Mouse (Mus musculus) heart, postnatal 4 days (tissue): ENCODE data around the gene Med20. TPM values are rescaled to one million over a fixed set of nuclear protein-coding genes. Genes with fewer than 3 reads are reported as not detected.
"Not testable (repeated sequence)": the region's sequence is repeated elsewhere in the genome, so short reads cannot be mapped to it uniquely, and the experiment has no call there.

Experiments
- DNase-seq: peaks from one replicate; pipeline ENCODE4 v3.0.0; 2021
- total RNA-seq, 2 experiments: library from RNA; stranded (reverse); gene quantifications; 2 replicates each; pipeline ENCODE4 v1.2.3; 2021

Med20 gene
- total RNA-seq, 2 experiments from 2014 or later: 20.3 to 20.7 TPM

GRCm38 (mm10) chr17:47628851-47629676, 17.7 kb downstream of the Med20 start:
- peak; percentile 96 for DNase-seq

DNA sequence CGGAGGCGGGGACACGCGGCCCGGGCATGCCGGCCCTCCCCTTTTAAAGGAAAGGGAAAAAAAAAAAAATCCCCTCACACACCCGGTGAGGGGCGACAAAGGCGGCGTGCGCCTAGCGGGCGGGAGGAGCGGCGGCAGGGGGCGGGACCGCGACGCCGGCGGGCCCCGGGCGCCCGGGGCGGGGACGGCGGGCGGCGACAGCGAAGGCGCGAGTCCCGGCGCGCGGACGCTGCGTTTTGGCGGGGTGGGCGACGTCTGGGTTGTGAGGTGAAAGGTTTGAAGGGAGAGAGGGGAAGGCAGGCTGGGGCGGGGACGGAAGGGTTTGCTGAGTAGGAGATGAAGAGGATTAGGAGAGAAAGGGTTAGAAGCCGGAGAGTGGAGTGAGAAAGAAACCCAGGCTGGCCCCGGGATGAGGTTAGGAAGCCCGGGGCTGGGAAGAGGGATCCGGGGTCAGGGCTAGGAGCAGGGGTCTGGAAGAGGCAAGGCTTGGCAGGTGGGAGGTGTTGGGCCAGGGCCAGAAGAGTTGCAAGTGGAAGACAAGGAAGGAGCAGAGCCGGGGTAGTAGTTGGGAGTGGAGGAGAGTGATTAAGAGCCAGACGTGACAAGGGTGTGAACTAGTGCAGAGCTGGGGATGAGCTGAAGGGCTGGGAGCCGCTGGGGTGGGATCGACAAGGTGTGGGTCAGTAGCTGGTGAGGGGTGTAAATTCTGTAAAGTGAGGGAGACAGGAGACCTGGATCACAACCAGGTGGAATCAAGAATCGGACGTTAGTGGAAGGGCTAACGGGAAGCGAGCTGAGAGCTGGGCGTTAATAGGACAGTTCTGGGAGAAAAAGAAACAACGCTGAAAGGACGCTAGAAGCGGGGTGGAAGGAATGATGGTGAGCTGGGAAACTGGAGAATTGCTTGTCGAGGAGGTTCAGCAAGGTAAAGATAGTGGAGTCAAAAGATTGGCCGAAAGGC, 18.6 kb downstream of the Med20 start:
- DNase-seq: peak; percentile 57

DNA sequence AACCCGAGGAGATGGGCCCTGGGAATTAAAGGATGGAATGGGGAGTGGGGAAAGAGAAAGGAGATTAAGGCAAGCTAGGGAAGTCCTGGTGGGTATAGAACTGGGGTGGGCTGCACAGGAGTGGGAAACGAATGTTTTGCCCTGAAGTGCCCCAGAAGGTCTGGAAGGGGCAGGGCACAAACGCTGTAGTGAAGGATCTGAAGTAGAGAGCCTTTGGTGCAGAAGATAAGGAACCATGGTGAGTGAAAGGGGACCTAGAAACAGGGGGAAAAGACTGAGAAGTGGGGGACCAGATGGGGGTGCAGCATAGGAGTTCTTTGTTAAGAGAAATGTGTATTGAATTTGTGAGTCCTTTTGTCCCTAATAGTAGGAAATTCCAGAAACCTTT, 19.3 kb downstream of the Med20 start, which contains the start of gene Usp49:
TSS of gene Usp49 (plus strand) at position 13 of the 388 bp plus-strand sequence.
- no peak for DNase-seq

DNA sequence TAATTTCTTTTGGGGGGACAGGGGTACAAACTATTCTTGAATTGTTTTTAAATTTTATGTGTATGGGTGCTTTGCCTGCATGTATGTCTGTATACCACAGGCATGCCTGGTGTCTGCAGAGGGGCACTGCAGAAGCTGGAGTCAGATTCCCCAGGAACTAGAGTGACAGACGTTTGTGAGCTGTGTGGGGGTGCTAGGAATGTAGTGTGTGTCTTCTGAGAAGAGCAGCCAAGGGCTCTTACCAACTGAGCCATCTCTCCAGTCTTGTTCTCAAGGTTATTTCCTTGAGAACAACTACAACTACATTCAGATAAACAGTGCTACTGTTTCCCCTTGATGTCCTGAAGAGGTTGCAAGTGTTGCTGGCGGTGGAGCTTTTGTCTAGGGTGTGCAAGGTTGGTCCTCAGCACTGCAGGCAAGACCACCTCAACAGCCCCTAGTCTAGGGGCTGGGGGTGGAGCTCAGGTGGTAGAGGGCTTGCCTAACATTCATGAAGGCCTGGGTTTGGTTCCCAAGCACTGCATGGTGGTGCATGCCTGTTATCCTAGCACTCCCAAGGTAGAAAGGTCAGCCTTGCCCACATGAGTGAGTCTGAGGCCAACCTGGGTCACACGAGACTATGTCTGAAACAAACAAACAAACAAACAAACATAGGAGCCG, 20.9 kb downstream of the Med20 start:
- DNase-seq: no peak

GRCm38 (mm10) chr17:47633999-47634770, 22.8 kb downstream of the Med20 start:
- DNase-seq: no peak

GRCm38 (mm10) chr17:47642992-47643391, 31.6 kb downstream of the Med20 start:
- no peak for DNase-seq

- peak; percentile 63 for DNase-seq
Observed at GRCm38 (mm10) chr17:47646683-47647082, 35.3 kb downstream of the Med20 start.

DNA sequence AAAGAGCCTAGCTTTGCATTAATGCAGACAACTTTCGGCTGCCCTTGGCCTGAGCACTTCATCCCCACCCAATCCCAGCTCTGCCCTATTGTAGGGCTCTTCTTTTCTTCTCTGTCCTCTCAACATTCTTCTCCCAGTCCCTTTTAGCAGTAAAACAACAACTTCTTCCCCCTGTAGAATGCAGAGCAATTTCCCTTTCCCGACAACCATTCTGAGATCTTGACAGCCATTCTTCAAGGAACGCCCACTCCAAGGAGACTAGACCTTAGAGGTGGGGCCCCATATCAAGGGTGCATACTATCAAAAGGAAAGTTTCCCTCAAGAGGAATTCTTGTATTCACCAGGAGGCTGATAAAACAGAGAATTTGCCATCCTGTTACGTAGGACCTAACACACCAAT, 37.6 kb downstream of the Med20 start:
- DNase-seq: no peak

GRCm38 (mm10) chr17:47651953-47652352, 40.6 kb downstream of the Med20 start:
- DNase-seq: no peak

- not testable (repeated sequence) for DNase-seq
Observed at GRCm38 (mm10) chr17:47654346-47654745, 43.0 kb downstream of the Med20 start.

- no peak for DNase-seq
Observed at GRCm38 (mm10) chr17:47655697-47656096, 44.3 kb downstream of the Med20 start.

- DNase-seq: no peak
Observed at GRCm38 (mm10) chr17:47657901-47658300, 46.5 kb downstream of the Med20 start.

- no peak for DNase-seq
Observed at GRCm38 (mm10) chr17:47658741-47659243, 47.4 kb downstream of the Med20 start.

DNA sequence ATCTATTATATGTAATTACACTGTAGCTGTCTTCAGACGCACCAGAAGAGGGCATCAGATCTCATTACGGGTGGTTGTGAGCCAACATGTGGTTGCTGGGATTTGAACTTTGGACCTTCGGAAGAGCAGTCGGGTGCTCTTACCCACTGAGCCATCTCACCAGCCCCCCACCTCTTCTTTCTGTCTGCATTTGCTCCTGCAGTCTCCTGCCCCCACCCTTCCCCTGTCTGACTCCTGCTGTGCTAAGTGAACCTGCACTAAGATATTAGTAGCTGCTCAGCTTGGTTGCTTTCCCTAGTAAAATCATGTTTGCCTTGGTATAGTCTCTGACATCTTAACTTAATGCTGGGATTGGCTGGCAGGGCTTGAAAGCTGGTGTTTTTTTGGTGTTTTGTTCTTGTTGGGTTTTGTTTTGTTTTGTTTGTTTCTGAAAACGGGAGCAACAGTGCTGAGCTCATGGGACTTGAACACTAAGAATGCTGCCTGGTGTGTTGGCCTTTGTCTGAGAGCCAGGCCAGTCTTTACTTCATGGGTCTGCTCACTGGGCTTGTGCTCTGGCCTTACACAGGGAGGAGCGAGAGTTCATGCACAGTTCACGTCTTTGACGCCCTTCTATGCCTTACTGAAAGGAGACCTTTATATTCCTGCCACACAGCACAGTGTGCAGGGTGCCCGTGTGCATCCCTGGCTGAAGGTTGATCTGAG, 51.8 kb downstream of the Med20 start:
- no peak for DNase-seq

DNA sequence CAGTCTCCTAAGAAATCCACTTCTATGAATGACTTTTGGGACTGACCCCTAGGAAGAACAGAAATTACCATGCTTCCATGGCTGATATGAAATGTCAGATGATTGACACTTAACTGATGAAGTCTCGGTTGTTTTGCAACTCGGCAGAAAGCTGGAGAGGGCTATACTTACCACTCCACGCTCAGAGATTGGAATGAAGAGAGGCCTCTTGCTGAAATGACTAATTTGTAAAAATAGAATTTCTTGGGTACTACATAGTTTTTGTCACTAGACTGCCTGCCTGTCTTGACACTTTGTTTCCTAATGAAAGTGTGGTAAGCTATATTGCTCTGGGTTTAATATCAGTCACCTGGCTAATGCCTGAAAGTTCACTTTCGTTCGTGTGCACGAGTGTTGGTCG, 53.1 kb downstream of the Med20 start:
- no peak for DNase-seq

DNA sequence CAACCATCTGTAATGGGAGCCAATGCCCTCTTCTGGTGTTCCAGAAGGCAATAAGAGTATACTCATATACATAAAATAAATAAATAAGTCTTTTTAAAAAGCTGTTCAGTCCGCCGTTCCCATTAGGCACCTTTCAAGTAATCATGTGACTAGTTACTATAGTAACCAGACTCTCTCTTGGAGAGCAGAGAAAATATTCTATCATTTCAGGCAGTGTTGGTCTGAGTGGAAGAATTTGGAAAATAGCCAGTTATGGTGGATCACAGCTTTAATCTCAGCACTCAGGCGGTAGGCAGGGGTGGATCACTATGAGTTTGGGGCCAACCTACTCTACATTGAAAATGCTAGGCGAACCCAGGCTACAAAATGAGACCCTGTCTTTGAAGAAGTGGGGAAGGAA, 57.8 kb downstream of the Med20 start:
- DNase-seq: no peak

- DNase-seq: no peak
Observed at GRCm38 (mm10) chr17:47671988-47672310, 60.6 kb downstream of the Med20 start.

DNA sequence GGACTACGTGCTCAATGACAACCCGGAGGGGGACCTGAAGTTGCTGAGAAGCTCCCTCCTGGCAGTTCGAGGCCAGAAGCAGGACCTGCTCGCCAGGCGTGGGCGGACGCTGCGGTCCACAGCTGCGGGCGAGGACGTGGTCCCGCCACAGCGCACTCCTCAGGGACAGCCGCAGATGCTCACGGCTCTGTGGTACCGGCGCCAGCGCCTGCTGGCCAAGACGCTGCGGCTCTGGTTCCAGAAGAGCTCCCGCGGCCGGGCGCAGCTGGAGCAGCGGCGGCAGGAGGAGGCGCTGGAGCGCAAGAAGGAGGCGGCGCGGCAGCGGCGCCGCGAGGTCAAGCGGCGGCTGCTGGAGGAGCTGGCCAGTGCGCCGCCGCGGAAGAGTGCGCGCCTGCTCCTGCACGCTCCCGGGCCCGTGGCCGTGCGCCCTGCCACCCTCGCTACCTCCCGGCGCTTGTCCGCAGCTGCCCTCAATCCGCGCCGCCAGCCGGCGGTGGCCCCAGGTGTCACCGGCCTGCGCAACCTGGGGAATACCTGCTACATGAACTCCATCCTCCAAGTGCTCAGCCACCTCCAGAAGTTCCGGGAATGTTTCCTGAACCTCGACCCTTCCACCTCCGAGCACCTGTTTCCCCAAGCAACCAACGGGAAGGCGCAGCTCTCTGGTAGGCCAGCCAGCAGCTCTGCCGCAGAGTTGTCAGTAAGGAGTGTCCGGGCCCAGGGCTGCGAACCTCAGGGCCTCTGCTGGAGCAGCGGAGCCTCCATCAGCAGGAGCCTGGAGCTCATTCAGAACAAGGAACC, 61.1 kb downstream of the Med20 start:
- peak; percentile 69 for DNase-seq
